Mouse (Mus musculus) neural tube, embryonic 11.5 days (tissue): ENCODE measurements around the gene Snx11. TPM values are rescaled to one million over a fixed set of nuclear protein-coding genes. Genes with fewer than 3 reads are reported as not detected.
"Not testable (repeated sequence)": the region's sequence is repeated elsewhere in the genome, so short reads cannot be mapped to it uniquely, and the experiment has no call there.

Experiments used
- ATAC-seq: fragments of 200-750 bp; cut with Nextera tagmentation; 2 replicates; pipeline ENCODE4 v1.8.0; 2017; ENCODE audit warnings: moderate number of reproducible peaks, mild to moderate bottlenecking, moderate TSS enrichment, moderate library complexity; ENCODE audit not compliant: insufficient read depth, low FRiP score, low TSS enrichment
- DNase-seq: peaks from one replicate; pipeline ENCODE4 v3.0.0-alpha.2; 2015; ENCODE audit warnings: low spot score
- H3K27ac ChIP-seq: fragments of 300-500 bp; sonication (generic); 2 replicates; pipeline ENCODE4 v1.5.1; 2014; ENCODE audit warnings: low read depth, mild to moderate bottlenecking, low read length
- H3K27me3 ChIP-seq: fragments of 300-500 bp; sonication (generic); 2 replicates; pipeline ENCODE4 v1.6.1; 2014; ENCODE audit warnings: mild to moderate bottlenecking, low read length, mixed read lengths; ENCODE audit not compliant: control insufficient read depth, insufficient read depth
- H3K36me3 ChIP-seq: fragments of 300-500 bp; sonication (generic); 2 replicates; pipeline ENCODE4 v1.6.1; 2014; ENCODE audit warnings: mild to moderate bottlenecking, low read length, moderate library complexity, mixed read lengths; ENCODE audit not compliant: control insufficient read depth, insufficient read depth
- H3K4me1 ChIP-seq: fragments of 300-500 bp; sonication (generic); 2 replicates; pipeline ENCODE4 v1.6.1; 2014; ENCODE audit warnings: low read length, mixed read lengths; ENCODE audit not compliant: control insufficient read depth, insufficient read depth
- H3K4me2 ChIP-seq: fragments of 300-500 bp; sonication (generic); 2 replicates; pipeline ENCODE4 v1.6.1; 2014; ENCODE audit warnings: low read depth, mild to moderate bottlenecking, moderate library complexity
- H3K4me3 ChIP-seq: fragments of 300-500 bp; sonication (generic); 2 replicates; pipeline ENCODE4 v1.5.1; 2014; ENCODE audit warnings: low read depth, low read length
- H3K9ac ChIP-seq: fragments of 300-500 bp; sonication (generic); 2 replicates; pipeline ENCODE4 v1.6.1; 2014; ENCODE audit warnings: mild to moderate bottlenecking, low read length
- H3K9me3 ChIP-seq: fragments of 300-500 bp; sonication (generic); 2 replicates; pipeline ENCODE4 v1.6.1; 2016; ENCODE audit warnings: low read length; ENCODE audit not compliant: control insufficient read depth
- WGBS: fragments of 180-500 bp; shearing (Covaris S2); extraction: QIAGEN DNeasy Blood & Tissue Kit; methylation state at CpG from one replicate; pipeline ENCODE4 v1.1.7; 2014; 5-methylcytosine and 5-hydroxymethylcytosine counted together
- polyA plus RNA-seq: library from polyadenylated mRNA; unstranded; fragments of >200 nt; fragmentation: Nextera tagmentation; extraction: Ambion mirVana; gene quantifications from 2 replicates; pipeline ENCODE4 v1.2.1, GENCODE M21; 2014

The Snx11 gene
- polyA plus RNA-seq, 1 experiment from 2014 or later, result 20.9 TPM

DNA sequence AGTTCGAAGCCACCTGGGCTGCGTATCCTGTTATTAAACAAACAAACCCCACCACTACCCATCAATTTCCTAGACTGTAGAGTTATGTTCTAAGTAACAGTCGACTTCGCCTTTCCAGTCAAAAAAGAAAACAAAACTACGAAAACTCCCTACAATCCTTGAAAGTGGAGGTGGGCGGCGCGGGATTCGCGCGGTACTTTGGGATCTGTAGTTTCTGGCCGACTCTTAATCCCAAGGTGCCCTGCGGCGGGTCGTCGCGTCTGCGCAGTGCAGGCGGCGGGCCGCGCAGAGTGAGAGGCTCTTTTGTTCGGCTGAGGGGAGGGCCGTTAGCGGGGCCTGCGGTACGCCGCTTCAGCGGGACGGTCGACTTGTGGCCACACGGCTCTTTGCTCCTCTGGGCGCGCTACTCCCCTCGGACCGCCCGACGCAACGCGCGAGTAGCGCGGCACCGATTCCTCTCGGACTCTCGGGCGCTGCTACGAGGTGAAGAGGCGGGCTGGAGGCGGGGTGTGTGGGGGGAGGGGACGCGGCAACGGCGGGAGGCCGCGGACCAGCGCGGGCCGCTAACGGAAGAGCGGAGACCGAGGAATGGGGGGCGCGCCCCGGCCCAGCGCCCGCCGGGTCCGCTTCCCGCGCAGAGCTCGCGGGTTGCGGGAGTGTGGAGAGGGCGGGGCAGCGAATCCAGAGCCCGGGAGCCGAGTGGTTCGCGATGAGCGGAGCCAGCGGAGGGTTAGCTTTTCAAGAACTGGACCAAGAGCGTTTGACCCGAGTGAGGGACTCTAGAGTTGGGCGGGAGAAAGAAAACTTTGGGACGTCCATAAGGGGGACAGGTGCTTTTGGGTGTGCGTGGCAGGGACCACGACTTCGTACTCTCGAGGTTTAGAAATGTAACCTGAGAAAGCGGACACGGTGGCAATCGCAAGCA lies 11.8 kb upstream of the Snx11 start, which contains the start of gene Cbx1:
Gene Cbx1, plus strand, starts transcription at position 257 of the 925 bp plus-strand sequence.
- DNase-seq (peak; percentile 95), ATAC-seq (peak; percentile 92)
- Histone ChIP-seq H3K27me3 (no peaks in the 10 kb centered on the region), H3K4me3 (peak within 1 kb of the TSS; percentile 69), H3K27ac (peak within 1 kb of the TSS; percentile 93), H3K9me3 (no peaks in the 10 kb centered on the region), H3K4me2 (peak within 1 kb of the TSS; percentile 72), H3K36me3 (no peaks in the 10 kb centered on the region), H3K4me1 (peaks cover 8% of the 10 kb centered on the region; the same call in 1 of the 2 replicates), H3K9ac (peak within 1 kb of the TSS; percentile 91)
- WGBS, result 1% methylated on average over 85 of the region's 93 CpGs

DNA sequence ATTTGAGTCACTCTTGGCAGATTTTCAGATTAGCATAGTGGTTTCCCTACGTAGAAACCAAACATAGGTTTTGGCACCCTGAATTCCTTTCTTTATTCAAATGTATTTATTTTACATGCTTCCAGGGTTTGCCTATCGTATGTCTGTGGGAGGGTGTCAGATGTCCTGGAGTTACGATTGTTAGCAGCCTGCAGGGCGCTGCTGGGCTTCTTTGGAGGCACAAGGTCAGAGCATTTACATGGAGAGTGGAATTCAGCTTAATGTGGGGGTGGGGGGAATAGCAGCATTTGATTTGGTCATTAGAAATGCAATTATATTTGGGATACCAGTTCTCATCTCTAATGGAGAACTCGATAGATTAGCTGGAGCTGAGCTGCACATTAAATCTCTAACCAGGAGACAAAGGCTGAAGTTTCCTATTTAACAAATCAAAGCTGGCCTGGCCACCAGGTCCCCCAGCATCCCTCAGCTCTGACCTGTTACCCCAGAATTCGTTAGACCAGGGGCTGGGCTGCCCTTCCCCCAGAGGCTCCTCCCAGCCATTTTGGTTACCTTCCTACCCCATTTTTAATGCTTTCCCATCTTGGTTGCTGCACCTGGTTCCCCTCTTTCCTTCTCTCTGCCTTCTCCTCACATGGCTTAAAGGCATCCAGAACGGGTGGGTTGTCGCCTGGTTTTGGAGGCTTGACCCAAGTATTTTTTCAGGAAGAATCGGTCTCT lies 9.5 kb upstream of the Snx11 start:
- Histone ChIP-seq H3K9me3 (no peaks in the 10 kb centered on the region), H3K9ac (no peak overlapping the region), H3K27ac (no peak overlapping the region), H3K4me1 (peaks cover 8% of the 10 kb centered on the region; the same call in 1 of the 2 replicates), H3K4me3 (no peak overlapping the region), H3K4me2 (no peak overlapping the region), H3K36me3 (no peaks in the 10 kb centered on the region), H3K27me3 (no peaks in the 10 kb centered on the region)
- DNase-seq (no peak), ATAC-seq (no peak)
- WGBS, result 37% methylated on average over 9 of the region's 9 CpGs

DNA sequence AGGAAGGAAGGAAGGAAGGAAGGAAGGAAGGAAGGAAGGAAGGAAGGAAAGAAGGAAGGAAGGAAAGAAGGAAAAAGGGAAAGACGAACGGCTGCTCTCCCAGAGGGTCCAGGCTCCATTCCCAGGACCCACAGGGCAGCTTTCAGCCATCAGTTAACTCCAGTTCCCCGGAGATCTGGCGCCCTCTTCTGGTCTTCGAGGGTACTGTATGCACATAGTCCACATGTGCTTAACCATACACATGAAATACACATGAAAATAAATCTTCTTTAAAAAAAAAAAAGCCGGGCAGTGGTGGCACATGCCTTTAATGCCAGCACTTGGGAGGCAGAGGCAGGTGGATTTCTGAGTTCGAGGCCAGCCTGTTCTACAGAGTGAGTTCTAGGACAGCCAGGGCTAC lies 7.5 kb upstream of the Snx11 start:
- H3K4me1 ChIP-seq, result not testable (repeated sequence)

DNA sequence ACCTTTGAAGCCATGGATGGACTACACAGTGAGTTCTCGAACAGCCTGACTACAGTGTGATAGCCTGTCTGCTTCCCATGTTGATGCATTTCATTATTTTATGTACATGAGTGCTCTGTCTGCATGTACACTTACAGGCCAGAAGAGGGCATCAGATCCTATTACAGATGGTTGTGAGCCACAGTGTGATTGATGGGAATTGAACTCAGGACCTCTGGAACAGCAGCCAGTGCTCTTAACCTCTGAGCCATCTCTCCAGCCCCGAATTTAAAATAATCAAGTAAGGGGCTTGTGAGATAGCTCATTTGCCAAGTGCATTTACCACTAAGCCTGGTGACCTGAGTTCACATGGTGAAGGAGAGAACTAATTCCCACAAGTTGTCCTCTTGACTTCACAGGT lies 4.1 kb upstream of the Snx11 start:
- Histone ChIP-seq H3K4me1 (peaks cover 4% of the 10 kb centered on the region), H3K27me3 (no peaks in the 10 kb centered on the region), H3K9me3 (no peaks in the 10 kb centered on the region), H3K4me2 (no peak overlapping the region), H3K36me3 (no peaks in the 10 kb centered on the region), H3K9ac (no peak overlapping the region), H3K27ac (no peak overlapping the region), H3K4me3 (no peak overlapping the region)
- WGBS, result 72% methylated on average over 2 of the region's 2 CpGs
- DNase-seq (no peak), ATAC-seq (no peak)

More for the DNA sequence above, 7.5 kb upstream of the Snx11 start:
- ATAC-seq, H3K9ac ChIP-seq, H3K4me2 ChIP-seq, H3K27me3 ChIP-seq, H3K4me3 ChIP-seq, H3K9me3 ChIP-seq, H3K27ac ChIP-seq, H3K36me3 ChIP-seq: not testable (repeated sequence)
- 14% methylated on average over 7 of the region's 7 CpGs for WGBS
- DNase-seq, result peak; percentile 79

DNA sequence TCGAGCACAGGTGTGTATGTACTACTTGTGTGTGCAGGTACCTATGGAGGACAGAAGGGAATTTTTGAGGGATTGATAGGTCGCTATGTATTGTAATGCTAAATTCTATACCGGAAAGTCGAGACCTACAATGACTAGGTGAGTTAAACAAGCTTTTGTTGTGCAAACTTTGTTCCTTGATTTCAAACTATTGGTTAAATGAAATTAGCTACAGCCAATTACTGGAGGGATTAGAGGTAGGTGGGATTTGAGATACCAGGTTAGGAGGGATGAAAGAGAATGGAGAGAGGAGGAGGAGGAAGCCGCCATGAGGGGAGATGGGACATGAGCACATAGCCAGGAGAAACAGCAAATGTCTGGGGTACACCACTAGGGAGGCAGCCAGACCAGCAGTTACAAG lies 2.9 kb upstream of the Snx11 start:
- DNase-seq (no peak), ATAC-seq (no peak)
- Histone ChIP-seq H3K36me3 (no peaks in the 10 kb centered on the region), H3K4me3 (no peak overlapping the region), H3K27ac (no peak overlapping the region), H3K27me3 (no peaks in the 10 kb centered on the region), H3K9ac (no peak overlapping the region), H3K4me2 (no peak overlapping the region), H3K4me1 (peaks cover 7% of the 10 kb centered on the region), H3K9me3 (no peaks in the 10 kb centered on the region)
- 80% methylated on average over 5 of the region's 5 CpGs for whole genome bisulfite sequencing

DNA sequence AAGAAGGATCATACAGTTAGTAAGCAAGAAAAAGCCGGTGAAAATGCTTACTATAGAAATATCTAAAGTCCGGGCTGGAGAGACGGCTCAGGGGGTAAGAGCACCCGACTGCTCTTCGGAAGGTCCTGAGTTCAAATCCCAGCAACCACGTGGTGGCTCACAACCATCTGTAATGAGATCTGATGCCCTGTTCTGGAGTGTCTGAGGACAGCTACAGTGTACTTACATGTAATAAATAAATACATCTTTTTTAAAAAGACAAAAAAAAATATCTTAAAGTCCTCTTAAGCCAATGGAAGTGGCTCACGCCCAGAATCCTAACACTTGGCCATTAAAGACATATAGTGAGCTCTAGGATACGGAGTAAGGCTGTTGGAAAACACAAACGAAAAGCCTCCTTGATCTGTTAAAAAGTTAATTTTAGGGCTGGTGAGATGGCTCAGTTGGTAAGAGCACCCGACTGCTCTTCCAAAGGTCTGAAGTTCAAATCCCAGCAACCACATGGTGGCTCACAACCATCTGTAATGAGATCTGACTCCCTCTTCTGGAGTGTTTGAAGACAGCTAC lies 785 bp upstream of the Snx11 start:
- ATAC-seq, H3K27me3 ChIP-seq, H3K36me3 ChIP-seq, DNase-seq, H3K9ac ChIP-seq, H3K9me3 ChIP-seq, H3K4me1 ChIP-seq: not testable (repeated sequence)
- Histone ChIP-seq H3K4me2 (peak overlapping the region; percentile 75), H3K4me3 (peak overlapping the region; percentile 54), H3K27ac (0 out of 2 replicates have a peak overlapping the region, but pooled peaks have one; percentile 11)
- WGBS, result 69% methylated on average over 10 of the region's 10 CpGs

DNA sequence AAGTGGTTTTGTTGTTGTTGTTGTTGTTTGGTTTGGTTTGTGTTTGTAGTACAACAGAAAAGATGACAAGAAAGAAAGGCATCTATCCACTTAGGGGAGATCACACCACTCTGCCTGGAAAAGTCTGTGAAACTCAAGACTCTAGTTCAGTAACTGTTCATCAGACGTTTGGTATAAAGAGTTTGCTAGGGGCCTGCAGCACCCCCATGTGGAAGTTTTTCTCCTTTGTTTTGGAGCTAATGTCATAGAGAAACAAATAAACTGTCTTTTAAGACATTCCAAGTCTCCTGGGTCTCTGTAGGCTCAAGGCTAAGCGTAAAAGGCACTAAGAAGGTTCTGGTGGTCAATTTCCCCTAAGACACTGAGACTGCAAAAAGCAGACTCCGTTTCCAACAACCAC lies 1.3 kb downstream of the Snx11 start:
- peaks cover 7% of the 10 kb centered on the region for H3K4me1 ChIP-seq
- DNase-seq (no peak), ATAC-seq (no peak)
- H3K36me3 ChIP-seq, result peaks cover 9% of the 10 kb centered on the region; the same call in 1 of the 2 replicates
- no peak overlapping the region for H3K9ac ChIP-seq
- no peaks in the 10 kb centered on the region for H3K9me3 ChIP-seq
- H3K27ac ChIP-seq, result no peak overlapping the region
- H3K4me3 ChIP-seq, result peak overlapping the region; percentile 54
- H3K27me3 ChIP-seq, result no peaks in the 10 kb centered on the region
- WGBS, result 38% methylated on average over 3 of the region's 3 CpGs
- peak overlapping the region; percentile 75; the same call in 1 of the 2 replicates for H3K4me2 ChIP-seq

DNA sequence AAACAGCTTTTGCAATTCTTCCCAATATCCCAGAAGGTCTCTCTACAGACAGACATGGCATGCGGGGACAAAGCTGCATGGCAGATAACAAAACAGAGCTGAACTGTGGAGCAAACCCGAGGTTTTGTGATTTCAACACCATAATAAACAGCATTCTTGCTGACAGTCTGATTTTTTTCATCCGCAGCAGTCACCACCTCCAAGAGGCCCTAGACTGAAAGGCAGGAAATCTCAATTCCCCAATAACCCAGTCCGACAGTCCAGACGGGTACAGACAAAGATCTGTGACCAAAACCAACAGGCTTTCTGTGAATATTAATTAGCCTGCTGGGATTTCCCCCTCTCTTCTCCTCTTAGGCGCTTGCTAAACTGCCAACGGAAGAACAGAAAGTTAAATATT lies 1.7 kb downstream of the Snx11 start:
- H3K36me3 ChIP-seq, result peaks cover 11% of the 10 kb centered on the region
- no peak overlapping the region for H3K4me3 ChIP-seq
- H3K9ac ChIP-seq, result no peak overlapping the region
- H3K4me2 ChIP-seq, result no peak overlapping the region
- no peak for DNase-seq
- H3K27me3 ChIP-seq, result no peaks in the 10 kb centered on the region
- 71% methylated on average over 7 of the region's 7 CpGs for WGBS
- peaks cover 7% of the 10 kb centered on the region for H3K4me1 ChIP-seq
- H3K9me3 ChIP-seq, result no peaks in the 10 kb centered on the region
- H3K27ac ChIP-seq, result no peak overlapping the region
- no peak for ATAC-seq
